Comparison of ENCODE assay signal across 7 mouse cellular contexts in genomic region chr16:4512661-4513438, GRCm38 (mm10). TPM values are rescaled to one million over a fixed set of nuclear protein-coding genes. Genes with fewer than 3 reads are reported as not detected.
A peak's percentile ranks its signal among the peaks of the same experiment; 100 is the strongest.
DNase-seq lines count a peak whose midpoint lies in the region; ATAC-seq and TF ChIP-seq lines count a peak whose summit lies in the region.

No protein-coding gene starts in this region.

- no peaks in the 10 kb centered on the region for H3K27me3 ChIP-seq in intestine, embryonic 15.5 days (replicated peaks)
- H3K27me3 ChIP-seq in lung, embryonic 14.5 days (ENCODE audit: insufficient read depth, low read length), result no peaks in the 10 kb centered on the region
- no peaks in the 10 kb centered on the region for H3K27me3 ChIP-seq in stomach, embryonic 16.5 days (ENCODE audit: control insufficient read depth, insufficient read depth, low read length)

- H3K9me3 ChIP-seq in intestine, embryonic 15.5 days, result no peaks in the 10 kb centered on the region
- H3K9me3 ChIP-seq in lung, embryonic 14.5 days (ENCODE audit: low read depth, low read length), result no peaks in the 10 kb centered on the region
- no peaks in the 10 kb centered on the region for H3K9me3 ChIP-seq in stomach, embryonic 16.5 days (replicated peaks; ENCODE audit: control insufficient read depth, low read length)

- DNase-seq in 3134 (ENCODE audit: extremely low read depth, insufficient read length, low spot score) (peak; percentile 33), MN1 (ENCODE audit: low spot score) (no peak)
- DNase-seq in CD4-positive helper T cell, adult 2 months (ENCODE audit: low read depth, low spot score), result peak; percentile 19
- DNase-seq in gastrocnemius, postnatal 10 days, result peak; percentile 77
- DNase-seq in lung, embryonic 14.5 days, result peak; percentile 54

- no peak overlapping the region for H3K4me2 ChIP-seq in intestine, embryonic 15.5 days (replicated peaks)
- H3K4me2 ChIP-seq in lung, embryonic 14.5 days, result no peak overlapping the region
- no peak overlapping the region for H3K4me2 ChIP-seq in stomach, embryonic 16.5 days (ENCODE audit: low read depth, low read length)

- peaks cover 7% of the 10 kb centered on the region for H3K4me1 ChIP-seq in intestine, embryonic 15.5 days (replicated peaks)
- peaks cover 7% of the 10 kb centered on the region; the same call in 1 of the 2 replicates for H3K4me1 ChIP-seq in lung, embryonic 14.5 days (ENCODE audit: insufficient read depth)
- peaks cover 13% of the 10 kb centered on the region for H3K4me1 ChIP-seq in stomach, embryonic 16.5 days (ENCODE audit: control insufficient read depth, insufficient read depth, low read length)

- H3K4me3 ChIP-seq in intestine, embryonic 15.5 days (replicated peaks), result no peak overlapping the region
- H3K4me3 ChIP-seq in lung, embryonic 14.5 days (ENCODE audit: low read depth, low read length), result no peak overlapping the region
- no peak overlapping the region for H3K4me3 ChIP-seq in stomach, embryonic 16.5 days (replicated peaks; ENCODE audit: low read length)

- H3K9ac ChIP-seq in intestine, embryonic 15.5 days, result no peak overlapping the region
- no peak overlapping the region for H3K9ac ChIP-seq in lung, embryonic 14.5 days
- no peak overlapping the region for H3K9ac ChIP-seq in stomach, embryonic 16.5 days (ENCODE audit: low read length)

- peak overlapping the region; percentile 22; the same call in 1 of the 2 replicates for H3K27ac ChIP-seq in intestine, embryonic 15.5 days
- H3K27ac ChIP-seq in lung, embryonic 14.5 days (ENCODE audit: low read depth), result peak overlapping the region; percentile 42; the same call in 1 of the 2 replicates
- H3K27ac ChIP-seq in stomach, embryonic 16.5 days (ENCODE audit: low read length), result peak overlapping the region; percentile 78

- TF ChIP-seq CTCF in lung, embryonic 14.5 days (IDR thresholded peaks at IDR 0.05; ENCODE audit: low read depth), result no peak

- peak; percentile 77 for ATAC-seq in intestine, embryonic 15.5 days
- peak; percentile 80 for ATAC-seq in lung, embryonic 14.5 days (ENCODE audit: insufficient read depth)
- peak; percentile 87 for ATAC-seq in stomach, embryonic 16.5 days (ENCODE audit: insufficient read depth, low FRiP score)

- 51% methylated on average over 3 of the region's 3 CpGs for WGBS in intestine, embryonic 15.5 days
- WGBS in lung, embryonic 14.5 days, result 49% methylated on average over 3 of the region's 3 CpGs
- WGBS in stomach, embryonic 16.5 days, result 37% methylated on average over 3 of the region's 3 CpGs

- H3K36me3 ChIP-seq in intestine, embryonic 15.5 days, result no peaks in the 10 kb centered on the region
- no peaks in the 10 kb centered on the region for H3K36me3 ChIP-seq in lung, embryonic 14.5 days (ENCODE audit: insufficient read depth)
- no peaks in the 10 kb centered on the region for H3K36me3 ChIP-seq in stomach, embryonic 16.5 days (ENCODE audit: control insufficient read depth, insufficient read depth, low read length)

RNA-seq across cellular contexts. Expression of gene Srl, which starts 28.8 kb away (rescaled TPM):
- total RNA-seq in gastrocnemius, postnatal 10 days (2021), result 1,000 to 10,000 TPM; 1,275 to 1,445 TPM
- polyA plus RNA-seq in intestine, embryonic 15.5 days (2015; fragmentation: Nextera tagmentation; extraction: Ambion mirVana), result 7.7 and 11.5 TPM in 2 replicates
- 18.4 and 20.7 TPM in 2 replicates for polyA plus RNA-seq in lung, embryonic 14.5 days (2014; fragmentation: Nextera tagmentation; extraction: Ambion mirVana)
- polyA plus RNA-seq in stomach, embryonic 16.5 days (2015; fragmentation: Nextera tagmentation; extraction: Ambion mirVana), result 10.0 and 28.6 TPM in 2 replicates

RNA-seq across cellular contexts. Expression of gene Tfap4, which starts 46.8 kb away (rescaled TPM):
- 1 to 10 TPM; 6.6 to 6.9 TPM for total RNA-seq in gastrocnemius, postnatal 10 days (2021)
- 27.9 and 28.8 TPM in 2 replicates for polyA plus RNA-seq in intestine, embryonic 15.5 days (2015; fragmentation: Nextera tagmentation; extraction: Ambion mirVana)
- 23.0 and 24.1 TPM in 2 replicates for polyA plus RNA-seq in lung, embryonic 14.5 days (2014; fragmentation: Nextera tagmentation; extraction: Ambion mirVana)
- polyA plus RNA-seq in stomach, embryonic 16.5 days (2015; fragmentation: Nextera tagmentation; extraction: Ambion mirVana), result 16.1 and 17.0 TPM in 2 replicates

Comparison
In these comparisons a context has a peak if more than half of its experiments do, and no peak if none do; other contexts are left out.
1. H3K27ac ChIP-seq: peak in every context shown above with its lines; median percentile 78 in stomach, embryonic 16.5 days; 42 in lung, embryonic 14.5 days; 22 in intestine, embryonic 15.5 days.